Mouse (Mus musculus) kidney, embryonic 16.5 days (tissue): ENCODE data around the gene 9230104L09Rik. TPM values are rescaled to one million over a fixed set of nuclear protein-coding genes. Genes with fewer than 3 reads are reported as not detected.

Source experiments
- ATAC-seq: fragments of 200-750 bp; cut with Nextera tagmentation; 2 replicates; pipeline ENCODE4 v1.8.0; 2017; ENCODE audit warnings: moderate TSS enrichment; ENCODE audit not compliant: low FRiP score, low TSS enrichment
- H3K27ac ChIP-seq: fragments of 300-500 bp; sonication (generic); 2 replicates; pipeline ENCODE4 v1.5.1; 2014; ENCODE audit warnings: low read length
- H3K27me3 ChIP-seq: fragments of 300-500 bp; sonication (generic); 2 replicates; pipeline ENCODE4 v1.6.1; 2014; ENCODE audit warnings: low read length, control low read depth, mixed read lengths; ENCODE audit not compliant: insufficient read depth
- H3K36me3 ChIP-seq: fragments of 300-500 bp; sonication (generic); 2 replicates; pipeline ENCODE4 v1.6.1; 2014; ENCODE audit warnings: low read length, control low read depth, mixed read lengths; ENCODE audit not compliant: insufficient read depth
- H3K4me1 ChIP-seq: fragments of 300-500 bp; sonication (generic); 2 replicates; pipeline ENCODE4 v1.6.1; 2014; ENCODE audit warnings: low read length, control low read depth, mixed read lengths; ENCODE audit not compliant: insufficient read depth
- H3K4me2 ChIP-seq: fragments of 300-500 bp; sonication (generic); replicated peaks from 2 replicates; pipeline ENCODE4 v1.6.1; 2014; ENCODE audit warnings: low read depth, low read length
- H3K4me3 ChIP-seq: fragments of 300-500 bp; sonication (generic); 2 replicates; pipeline ENCODE4 v1.5.1; 2014; ENCODE audit warnings: mild to moderate bottlenecking, low read length
- H3K9ac ChIP-seq: fragments of 300-500 bp; sonication (generic); replicated peaks from 2 replicates; pipeline ENCODE4 v1.6.1; 2014; ENCODE audit warnings: low read length
- H3K9me3 ChIP-seq: fragments of 300-500 bp; sonication (generic); 2 replicates; pipeline ENCODE4 v1.6.1; 2016; ENCODE audit warnings: low read length, control low read depth
- WGBS: fragments of 180-500 bp; shearing (Covaris S2); extraction: QIAGEN DNeasy Blood & Tissue Kit; methylation state at CpG from one replicate; pipeline ENCODE4 v1.1.7; 2014; 5-methylcytosine and 5-hydroxymethylcytosine counted together
- polyA plus RNA-seq: library from polyadenylated mRNA; unstranded; fragments of >200 nt; fragmentation: Nextera tagmentation; extraction: Ambion mirVana; gene quantifications from 2 replicates; pipeline ENCODE4 v1.2.1, GENCODE M21; 2015

Gene 9230104L09Rik
- polyA plus RNA-seq, 1 experiment from 2014 or later: not detected

GRCm38 (mm10) chr2:148878641-148879130 is 13.8 kb upstream of the 9230104L09Rik start:
- Histone ChIP-seq H3K36me3 (no peaks in the 10 kb centered on the region), H3K9ac (no peak overlapping the region), H3K27me3 (no peaks in the 10 kb centered on the region), H3K4me1 (peaks cover 16% of the 10 kb centered on the region), H3K27ac (no peak overlapping the region), H3K4me2 (no peak overlapping the region), H3K9me3 (no peaks in the 10 kb centered on the region), H3K4me3 (no peak overlapping the region)
- ATAC-seq: no peak
- 15% methylated on average over 2 of the region's 2 CpGs for WGBS

GRCm38 (mm10) chr2:148877016-148877770 is 12.4 kb upstream of the 9230104L09Rik start:
- H3K27ac ChIP-seq: no peak overlapping the region

GRCm38 (mm10) chr2:148875335-148875811 is 10.5 kb upstream of the 9230104L09Rik start, which contains the start of gene Cst3:
Gene Cst3, minus strand, starts transcription at chr2:148875692.
- Histone ChIP-seq H3K9ac (peak within 1 kb of the TSS; percentile 73), H3K4me2 (peak within 1 kb of the TSS; percentile 86), H3K4me1 (peaks cover 26% of the 10 kb centered on the region), H3K36me3 (peaks cover 16% of the 10 kb centered on the region), H3K27ac (peak within 1 kb of the TSS; percentile 83), H3K4me3 (peak within 1 kb of the TSS; percentile 61), H3K27me3 (no peaks in the 10 kb centered on the region), H3K9me3 (no peaks in the 10 kb centered on the region)
- ATAC-seq: peak; percentile 98
- WGBS: 0% methylated on average over 18 of the region's 19 CpGs

More at GRCm38 (mm10) chr2:148877016-148877770, 12.4 kb upstream of the 9230104L09Rik start:
- no peaks in the 10 kb centered on the region; the same call in 1 of the 2 replicates for H3K36me3 ChIP-seq
- no peak overlapping the region for H3K4me3 ChIP-seq
- WGBS: 50% methylated on average over 3 of the region's 3 CpGs
- ATAC-seq: no peak
- H3K4me1 ChIP-seq: peaks cover 26% of the 10 kb centered on the region
- no peak overlapping the region for H3K4me2 ChIP-seq
- no peak overlapping the region for H3K9ac ChIP-seq
- H3K9me3 ChIP-seq: no peaks in the 10 kb centered on the region
- no peaks in the 10 kb centered on the region for H3K27me3 ChIP-seq

- Histone ChIP-seq H3K9me3 (no peaks in the 10 kb centered on the region), H3K36me3 (peaks cover 17% of the 10 kb centered on the region), H3K27ac (peak overlapping the region; percentile 83), H3K27me3 (no peaks in the 10 kb centered on the region), H3K4me3 (peak overlapping the region; percentile 61), H3K4me2 (peak overlapping the region; percentile 86), H3K4me1 (peaks cover 26% of the 10 kb centered on the region), H3K9ac (peak overlapping the region; percentile 73)
- WGBS: under 1% methylated on average over 34 of the region's 34 CpGs
- peak; percentile 70 for ATAC-seq
These were observed 9.9 kb upstream of the 9230104L09Rik start for GRCm38 (mm10) chr2:148874617-148875334.

GRCm38 (mm10) chr2:148874224-148874616 is 9.4 kb upstream of the 9230104L09Rik start:
- 36% methylated on average over 3 of the region's 3 CpGs for whole genome bisulfite sequencing
- Histone ChIP-seq H3K27ac (peak overlapping the region; percentile 3; the same call in 1 of the 2 replicates), H3K9me3 (no peaks in the 10 kb centered on the region), H3K4me3 (peak overlapping the region; percentile 61), H3K4me2 (peak overlapping the region; percentile 86), H3K27me3 (no peaks in the 10 kb centered on the region), H3K4me1 (peaks cover 26% of the 10 kb centered on the region), H3K9ac (peak overlapping the region; percentile 73), H3K36me3 (peaks cover 17% of the 10 kb centered on the region)
- ATAC-seq: no peak

GRCm38 (mm10) chr2:148872860-148873259 is 8.0 kb upstream of the 9230104L09Rik start:
- Histone ChIP-seq H3K4me3 (peak overlapping the region; percentile 61), H3K9me3 (no peaks in the 10 kb centered on the region), H3K4me2 (peak overlapping the region; percentile 86; the same call in 1 of the 2 replicates), H3K27me3 (no peaks in the 10 kb centered on the region), H3K36me3 (peaks cover 17% of the 10 kb centered on the region), H3K9ac (no peak overlapping the region), H3K4me1 (peaks cover 26% of the 10 kb centered on the region), H3K27ac (0 out of 2 replicates have a peak overlapping the region, but pooled peaks have one; percentile 0)
- 65% methylated on average over 4 of the region's 4 CpGs for WGBS
- no peak for ATAC-seq

GRCm38 (mm10) chr2:148870526-148870925 is 5.7 kb upstream of the 9230104L09Rik start:
- Histone ChIP-seq H3K4me3 (no peak overlapping the region), H3K27ac (no peak overlapping the region), H3K36me3 (peaks cover 17% of the 10 kb centered on the region), H3K4me2 (no peak overlapping the region), H3K9ac (no peak overlapping the region), H3K9me3 (no peaks in the 10 kb centered on the region), H3K27me3 (no peaks in the 10 kb centered on the region), H3K4me1 (peaks cover 21% of the 10 kb centered on the region)
- ATAC-seq: no peak
- WGBS: 89% methylated on average over 3 of the region's 3 CpGs

- no peak overlapping the region for H3K4me3 ChIP-seq
- peaks cover 17% of the 10 kb centered on the region for H3K36me3 ChIP-seq
- H3K9me3 ChIP-seq: no peaks in the 10 kb centered on the region
- no peak overlapping the region for H3K4me2 ChIP-seq
- H3K27ac ChIP-seq: no peak overlapping the region
- ATAC-seq: no peak
- peaks cover 13% of the 10 kb centered on the region for H3K4me1 ChIP-seq
- no peaks in the 10 kb centered on the region for H3K27me3 ChIP-seq
- H3K9ac ChIP-seq: no peak overlapping the region
- WGBS: 65% methylated on average over 1 of the region's 1 CpGs
These were observed 4.1 kb upstream of the 9230104L09Rik start for GRCm38 (mm10) chr2:148868959-148869358.

GRCm38 (mm10) chr2:148861693-148862092 is 3.1 kb downstream of the 9230104L09Rik start:
- no peaks in the 10 kb centered on the region for H3K36me3 ChIP-seq
- no peak for ATAC-seq
- H3K4me3 ChIP-seq: no peak overlapping the region
- H3K4me1 ChIP-seq: no peaks in the 10 kb centered on the region
- no peak overlapping the region for H3K27ac ChIP-seq
- no peaks in the 10 kb centered on the region for H3K9me3 ChIP-seq
- H3K27me3 ChIP-seq: no peaks in the 10 kb centered on the region
- H3K9ac ChIP-seq: no peak overlapping the region
- no peak overlapping the region for H3K4me2 ChIP-seq
